Mouse (Mus musculus) erythroblast, embryonic 14.5 days (primary cell): ENCODE data around the gene Rrp8.

Experiments used
- GATA1 ChIP-seq: IDR thresholded peaks from 2 replicates; pipeline ENCODE4 v1.6.1; 2012; ENCODE audit warnings: low read length, inconsistent platforms, mixed read lengths
- TAL1 ChIP-seq: IDR thresholded peaks from 3 replicates; pipeline ENCODE4 v1.6.1; 2012; ENCODE audit warnings: low read length, inconsistent platforms, mixed read lengths

GRCm38 (mm10) chr7:105734826-105735225, 2.4 kb downstream of the Rrp8 start:
- no peak for TF ChIP-seq TAL1
- TF ChIP-seq GATA1, result no peak
